Mouse (Mus musculus) granulocyte monocyte progenitor cell, adult 5-6 weeks (primary cell): ENCODE data around the gene Amdhd2. TPM values are rescaled to one million over a fixed set of nuclear protein-coding genes. Genes with fewer than 3 reads are reported as not detected.

Source experiments
- ATAC-seq: replicated peaks from 2 replicates; pipeline ENCODE4 v1.8.0; 2016; ENCODE audit warnings: mild to moderate bottlenecking, moderate TSS enrichment, inconsistent platforms; ENCODE audit not compliant: poor library complexity, severe bottlenecking
- total RNA-seq, 2 experiments: library from RNA; stranded (forward) in 1 of 2; stranded (reverse) in 1 of 2; fragments of 200-712, 200-1000 nt in 1 of 2; fragments of >200 nt in 1 of 2; fragmentation: Nextera tagmentation in 1 of 2; gene quantifications; 2 replicates each; pipeline ENCODE4 v1.2.3; 2014 to 2017

Gene Amdhd2
- total RNA-seq, 2 experiments from 2014 or later: 60.4 to 66.4 TPM

GRCm38 (mm10) chr17:24126801-24127200 is 36.8 kb downstream of the Amdhd2 start:
- ATAC-seq: no peak

DNA sequence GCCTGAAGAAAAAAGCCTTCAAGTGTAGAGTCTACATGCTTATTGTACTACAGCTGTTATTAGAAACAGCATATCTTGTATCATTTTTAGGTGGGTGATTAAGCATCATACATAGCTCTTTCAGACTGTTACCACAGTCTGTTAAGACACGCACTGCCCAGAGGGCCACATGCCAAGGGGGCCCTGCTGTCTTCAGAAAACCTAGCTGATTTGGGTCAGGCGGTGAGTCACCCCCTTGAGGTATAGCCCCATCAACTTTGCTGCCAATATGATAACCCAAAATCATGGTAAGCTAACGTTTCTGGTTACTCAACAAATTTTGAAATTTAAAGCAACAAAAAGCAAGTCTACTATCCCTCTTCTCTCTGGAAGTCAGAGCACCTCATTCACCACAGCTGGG is 44.1 kb downstream of the Amdhd2 start:
- ATAC-seq: no peak

DNA sequence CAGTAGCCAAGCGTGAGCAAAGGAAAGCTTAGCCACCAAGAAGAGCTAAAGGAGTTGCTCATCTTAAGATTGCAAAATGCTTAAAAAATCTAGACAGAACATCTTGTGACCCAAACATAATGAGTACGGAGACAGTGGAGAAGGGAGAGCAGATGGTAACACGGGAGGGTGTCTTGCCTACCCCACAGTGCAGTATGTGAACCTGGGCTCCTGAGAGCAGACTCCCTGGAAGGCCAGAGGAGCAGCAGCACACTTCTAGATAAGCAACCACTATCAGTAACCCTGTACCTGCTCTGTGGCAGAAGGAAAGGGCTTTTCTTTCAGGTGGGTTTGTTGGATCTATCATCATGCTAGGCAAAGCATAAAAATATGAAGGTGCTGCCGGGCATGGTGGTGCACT is 50.5 kb downstream of the Amdhd2 start:
- ATAC-seq: no peak

GRCm38 (mm10) chr17:24111256-24111655 is 52.3 kb downstream of the Amdhd2 start:
- no peak for ATAC-seq

DNA sequence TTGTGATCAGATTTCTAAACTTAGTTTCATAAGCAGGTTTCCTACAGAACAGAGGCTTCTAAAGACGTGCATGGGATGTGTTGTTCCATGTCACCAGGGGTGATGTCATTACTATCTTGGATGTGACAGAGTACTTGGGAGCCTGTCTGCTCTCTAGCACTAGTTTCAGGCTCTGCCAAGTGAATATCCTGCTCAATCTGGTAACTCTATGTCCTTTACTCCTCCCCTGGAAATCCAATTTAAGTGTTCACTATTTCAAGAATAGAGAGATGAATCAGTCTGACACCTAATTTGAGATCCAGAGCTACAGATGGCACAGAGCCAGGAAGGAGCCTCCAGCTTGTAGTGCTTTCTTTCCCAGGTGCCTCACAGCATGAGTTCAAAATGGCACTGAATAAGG is 54.7 kb downstream of the Amdhd2 start:
- ATAC-seq: no peak

Other genes starting within 250 kb of the Amdhd2 start
- gene Dcpp3, start 246.3 kb downstream of the Amdhd2 start, total RNA-seq (2014; fragmentation: Nextera tagmentation): not detected in 2 replicates
- gene Dcpp3, start 246.3 kb downstream of the Amdhd2 start, total RNA-seq (2017): not detected in 2 replicates
- gene Sbp, start 222.1 kb downstream of the Amdhd2 start, total RNA-seq (2014; fragmentation: Nextera tagmentation): not detected in 2 replicates
- gene Sbp, start 222.1 kb downstream of the Amdhd2 start, total RNA-seq (2017): not detected in 2 replicates
- not detected in 2 replicates for gene Sbpl, start 208.5 kb downstream of the Amdhd2 start, total RNA-seq (2014; fragmentation: Nextera tagmentation)
- gene Sbpl, start 208.5 kb downstream of the Amdhd2 start, total RNA-seq (2017): not detected in 2 replicates
- not detected in 2 replicates for gene Prss30, start 183.2 kb downstream of the Amdhd2 start, total RNA-seq (2014; fragmentation: Nextera tagmentation)
- not detected in 2 replicates for gene Prss30, start 183.2 kb downstream of the Amdhd2 start, total RNA-seq (2017)
- gene Prss22, start 165.7 kb downstream of the Amdhd2 start, total RNA-seq (2014; fragmentation: Nextera tagmentation): not detected in 2 replicates
- gene Prss22, start 165.7 kb downstream of the Amdhd2 start, total RNA-seq (2017): not detected in 2 replicates
- gene Prss27, start 125.6 kb downstream of the Amdhd2 start, total RNA-seq (2014; fragmentation: Nextera tagmentation): not detected in 2 replicates
- gene Prss27, start 125.6 kb downstream of the Amdhd2 start, total RNA-seq (2017): not detected in 2 replicates
- gene Kctd5, start 90.3 kb downstream of the Amdhd2 start, total RNA-seq (2014; fragmentation: Nextera tagmentation): 13.5 and 19.1 TPM in 2 replicates
- gene Kctd5, start 90.3 kb downstream of the Amdhd2 start, total RNA-seq (2017): 19.7 and 20.1 TPM in 2 replicates
- 32.4 and 33.0 TPM in 2 replicates for gene Pdpk1, start 12.8 kb downstream of the Amdhd2 start, total RNA-seq (2014; fragmentation: Nextera tagmentation)
- gene Pdpk1, start 12.8 kb downstream of the Amdhd2 start, total RNA-seq (2017): 34.7 and 39.4 TPM in 2 replicates
- gene Atp6v0c, start 5.9 kb upstream of the Amdhd2 start, total RNA-seq (2014; fragmentation: Nextera tagmentation): 422 and 477 TPM in 2 replicates
- gene Atp6v0c, start 5.9 kb upstream of the Amdhd2 start, total RNA-seq (2017): 134 and 143 TPM in 2 replicates
- gene Tbc1d24, start 41.8 kb upstream of the Amdhd2 start, total RNA-seq (2014; fragmentation: Nextera tagmentation): 12.4 and 27.9 TPM in 2 replicates
- gene Tbc1d24, start 41.8 kb upstream of the Amdhd2 start, total RNA-seq (2017): 4.8 and 6.4 TPM in 2 replicates
- gene Ntn3, start 45.8 kb upstream of the Amdhd2 start, total RNA-seq (2014; fragmentation: Nextera tagmentation): 0.11 TPM in 1 of 2 replicates, not detected in the other
- 0.04 TPM in 1 of 2 replicates, not detected in the other for gene Ntn3, start 45.8 kb upstream of the Amdhd2 start, total RNA-seq (2017)
- 11.3 and 13.8 TPM in 2 replicates for gene Tedc2, start 57.1 kb upstream of the Amdhd2 start, total RNA-seq (2014; fragmentation: Nextera tagmentation)
- gene Tedc2, start 57.1 kb upstream of the Amdhd2 start, total RNA-seq (2017): 17.0 and 19.5 TPM in 2 replicates
- gene Ccnf, start 87.7 kb upstream of the Amdhd2 start, total RNA-seq (2014; fragmentation: Nextera tagmentation): 6.1 and 18.3 TPM in 2 replicates
- 22.7 and 24.1 TPM in 2 replicates for gene Ccnf, start 87.7 kb upstream of the Amdhd2 start, total RNA-seq (2017)
- gene Abca17, start 187.3 kb upstream of the Amdhd2 start, total RNA-seq (2014; fragmentation: Nextera tagmentation): not detected in 2 replicates
- gene Abca17, start 187.3 kb upstream of the Amdhd2 start, total RNA-seq (2017): not detected in 2 replicates
- gene Abca3, start 188.2 kb upstream of the Amdhd2 start, total RNA-seq (2014; fragmentation: Nextera tagmentation): 21.8 and 26.5 TPM in 2 replicates
- 9.4 and 10.0 TPM in 2 replicates for gene Abca3, start 188.2 kb upstream of the Amdhd2 start, total RNA-seq (2017)